Comparison of ENCODE assay signal across 10 mouse cellular contexts in genomic region chr12:77045956-77046355, GRCm38 (mm10).
A peak's percentile ranks its signal among the peaks of the same experiment; 100 is the strongest.
DNase-seq lines count a peak whose midpoint lies in the region; ATAC-seq and TF ChIP-seq lines count a peak whose summit lies in the region.
"Had no signal": no experiment of that assay in that cellular context is flagged by ENCODE, and none has a peak within 500 bp of the region (broad histone marks: within the 10 kb centered on the region; RNA-seq: fewer than 3 reads in every experiment).

No protein-coding gene starts in this region.

- no peaks in the 10 kb centered on the region for H3K27me3 ChIP-seq in kidney, adult 2 months (replicated peaks; ENCODE audit: control insufficient read depth, insufficient read depth, low read length)
- no peaks in the 10 kb centered on the region for H3K27me3 ChIP-seq in kidney, embryonic 16.5 days (ENCODE audit: insufficient read depth, low read length)
- H3K27me3 ChIP-seq in intestine, postnatal 0 days (replicated peaks; ENCODE audit: control insufficient read depth, insufficient read depth, low read length), result peaks cover 5% of the 10 kb centered on the region; the same call in 1 of the 2 replicates
- H3K27me3 ChIP-seq: lung, embryonic 15.5 days; Patski had no signal

- H3K36me3 ChIP-seq in kidney, adult 2 months (ENCODE audit: control insufficient read depth, insufficient read depth, low read length), result no peaks in the 10 kb centered on the region
- no peaks in the 10 kb centered on the region for H3K36me3 ChIP-seq in kidney, embryonic 16.5 days (ENCODE audit: insufficient read depth, low read length)
- no peaks in the 10 kb centered on the region for H3K36me3 ChIP-seq in intestine, postnatal 0 days (ENCODE audit: control insufficient read depth, insufficient read depth)
- H3K36me3 ChIP-seq: lung, embryonic 15.5 days had no signal

- no peak for TF ChIP-seq CTCF in kidney, adult 2 months (conservative IDR thresholded peaks at IDR 0.05; ENCODE audit: insufficient read depth, insufficient read length, low read depth, low read length)
- TF ChIP-seq CTCF in intestine, postnatal 0 days (IDR thresholded peaks at IDR 0.05; ENCODE audit: low read depth), result no peak

- H3K4me3 ChIP-seq in kidney, adult 2 months (ENCODE audit: insufficient read depth, low read depth, low read length), result no peak overlapping the region
- no peak overlapping the region for H3K4me3 ChIP-seq in kidney, embryonic 16.5 days (ENCODE audit: low read length)
- no peak overlapping the region for H3K4me3 ChIP-seq in intestine, postnatal 0 days (ENCODE audit: low read depth, low read length)
- H3K4me3 ChIP-seq: lung, embryonic 15.5 days had no signal

- WGBS in kidney, adult 2 months, result 17% methylated on average over 2 of the region's 2 CpGs
- WGBS in kidney, embryonic 16.5 days, result 44% methylated on average over 2 of the region's 2 CpGs
- WGBS in intestine, postnatal 0 days, result 51% methylated on average over 2 of the region's 2 CpGs

- peaks cover 9% of the 10 kb centered on the region; the same call in 1 of the 2 replicates for H3K4me1 ChIP-seq in kidney, adult 2 months (ENCODE audit: control insufficient read depth, insufficient read depth, low read length)
- peaks cover 10% of the 10 kb centered on the region for H3K4me1 ChIP-seq in kidney, embryonic 16.5 days (ENCODE audit: insufficient read depth, low read length)
- no peaks in the 10 kb centered on the region for H3K4me1 ChIP-seq in intestine, postnatal 0 days (replicated peaks; ENCODE audit: control insufficient read depth, insufficient read depth, low read length)

- no peak for ATAC-seq in kidney, embryonic 16.5 days (ENCODE audit: low FRiP score, low TSS enrichment)
- no peak for ATAC-seq in intestine, postnatal 0 days
- ATAC-seq: Patski had no signal

- no peaks in the 10 kb centered on the region for H3K9me3 ChIP-seq in kidney, embryonic 16.5 days (ENCODE audit: low read length)
- no peaks in the 10 kb centered on the region for H3K9me3 ChIP-seq in intestine, postnatal 0 days (ENCODE audit: control insufficient read depth)
- H3K9me3 ChIP-seq: lung, embryonic 15.5 days had no signal

- no peak overlapping the region for H3K27ac ChIP-seq in kidney, adult 2 months (ENCODE audit: insufficient read depth, low read depth, low read length)
- no peak overlapping the region for H3K27ac ChIP-seq in kidney, embryonic 16.5 days (ENCODE audit: low read length)
- no peak overlapping the region for H3K27ac ChIP-seq in intestine, postnatal 0 days (ENCODE audit: low read depth, low read length)
- H3K27ac ChIP-seq: lung, embryonic 15.5 days had no signal

- no peak overlapping the region for H3K9ac ChIP-seq in kidney, embryonic 16.5 days (replicated peaks; ENCODE audit: low read length)
- no peak overlapping the region for H3K9ac ChIP-seq in intestine, postnatal 0 days (ENCODE audit: low read depth, low read length)
- H3K9ac ChIP-seq: lung, embryonic 15.5 days had no signal

- TF ChIP-seq POLR2A in kidney, adult 2 months (IDR thresholded peaks at IDR 0.05; ENCODE audit: low read depth, low read length), result no peak

- no peak overlapping the region for H3K4me2 ChIP-seq in kidney, embryonic 16.5 days (replicated peaks; ENCODE audit: low read depth, low read length)
- H3K4me2 ChIP-seq in intestine, postnatal 0 days (replicated peaks; ENCODE audit: low read depth), result no peak overlapping the region
- H3K4me2 ChIP-seq: lung, embryonic 15.5 days had no signal

- peak; percentile 73 for DNase-seq in kidney, adult 2 months
- peak; percentile 67 to 71 for DNase-seq in adrenal gland, adult 18-20 months (ENCODE audit: low spot score in 2 of 2)
- DNase-seq in cerebellum, adult 18-20 months, result peak; percentile 64 to 66
- peak; percentile 56 to 65 for DNase-seq in kidney, postnatal 4 days
- DNase-seq in frontal cortex, postnatal 36 days (ENCODE audit: low spot score in 2 of 2), result no peak
- DNase-seq in spleen, adult 18-20 months, result no peak

Comparison
In these comparisons a context has a peak if more than half of its experiments do, and no peak if none do; other contexts are left out.
1. DNase-seq: peak in kidney, adult 2 months (single experiment), adrenal gland, adult 18-20 months (2 of 2), cerebellum, adult 18-20 months (2 of 2) and kidney, postnatal 4 days (2 of 2); none in frontal cortex, postnatal 36 days (0 of 2) and spleen, adult 18-20 months (0 of 2).